Mouse (Mus musculus): ENCODE data around the gene Olfr685. TPM values are rescaled to one million over a fixed set of nuclear protein-coding genes. Genes with fewer than 3 reads are reported as not detected.

The Olfr685 gene
- total RNA-seq (2015) = not detected in 2 replicates
- total RNA-seq (2017) = not detected in 2 replicates

DNA sequence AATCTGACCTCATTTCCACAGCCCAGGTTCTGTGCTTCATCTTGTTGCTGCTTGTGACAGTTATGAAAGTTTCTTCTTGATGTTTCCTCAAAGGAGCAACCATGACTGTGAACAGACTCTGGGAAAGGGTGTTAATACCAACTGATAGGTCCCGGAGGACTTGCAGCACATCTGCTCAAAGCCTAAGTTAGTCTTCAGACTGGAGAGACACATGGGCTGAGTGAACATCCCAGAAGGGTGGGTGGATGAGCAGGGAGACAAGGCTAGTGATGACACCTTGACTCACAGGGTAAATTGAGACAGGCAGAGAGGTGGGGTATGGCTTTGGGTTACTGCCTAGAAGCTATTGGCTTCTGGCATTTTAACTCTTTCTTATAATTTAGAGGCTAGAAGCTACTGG, at the start of gene Olfr685:
Gene Olfr685 (minus strand): TSS at position 101 of the 400 bp plus-strand sequence.
- no peak for ATAC-seq (ENCODE audit: poor library complexity, severe bottlenecking)

DNA sequence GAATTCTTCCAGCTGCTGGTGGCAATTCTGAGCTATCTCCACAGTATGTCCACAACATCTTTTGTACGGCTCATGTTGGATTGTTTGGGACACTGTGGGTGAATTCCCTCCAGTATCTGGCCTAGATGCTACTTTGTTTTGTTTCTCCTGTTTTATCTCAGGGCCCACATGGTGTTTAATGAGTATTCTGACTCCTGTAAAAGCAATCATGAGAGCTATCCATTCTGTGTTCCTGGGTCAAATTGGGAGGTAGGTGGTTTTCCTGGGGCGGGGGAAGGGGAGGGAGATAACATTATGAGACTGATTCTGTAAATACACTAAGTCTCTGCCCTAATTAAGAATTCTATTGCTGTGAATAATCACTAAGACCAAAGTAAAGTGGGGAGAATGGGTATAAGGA, 43.6 kb upstream of the Olfr685 start:
- no peak for ATAC-seq (ENCODE audit: poor library complexity, severe bottlenecking)

DNA sequence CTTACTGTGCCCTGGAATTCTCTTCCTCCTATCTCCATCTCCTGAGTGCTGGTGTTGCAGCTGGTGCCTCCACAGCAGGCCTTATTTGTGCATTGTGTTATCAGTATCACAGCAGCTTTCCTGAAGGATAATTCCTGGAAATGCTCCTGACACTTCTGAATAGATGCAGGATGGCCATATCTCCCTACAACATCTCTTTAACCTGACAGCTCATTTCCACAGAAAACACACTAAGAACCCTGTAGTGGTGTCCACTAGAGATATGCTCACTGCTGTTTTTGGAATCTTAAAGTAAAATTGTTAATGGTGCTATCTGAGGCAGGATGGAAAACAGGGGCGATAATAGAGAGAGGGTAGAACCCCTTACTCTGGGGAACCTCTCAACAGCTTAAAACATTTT, 42.3 kb upstream of the Olfr685 start:
- ATAC-seq (ENCODE audit: poor library complexity, severe bottlenecking) = no peak

- no peak for ATAC-seq (ENCODE audit: poor library complexity, severe bottlenecking)
These were observed 40.9 kb upstream of the Olfr685 start for GRCm38 (mm10) chr7:105226703-105227102.

- no peak for ATAC-seq (ENCODE audit: poor library complexity, severe bottlenecking)
These were observed 40.3 kb upstream of the Olfr685 start for GRCm38 (mm10) chr7:105226072-105226471.

- ATAC-seq (ENCODE audit: poor library complexity, severe bottlenecking) = no peak
These were observed 32.5 kb upstream of the Olfr685 start for GRCm38 (mm10) chr7:105218281-105218680.

- no peak for ATAC-seq (ENCODE audit: poor library complexity, severe bottlenecking)
These were observed 28.9 kb upstream of the Olfr685 start for GRCm38 (mm10) chr7:105214761-105215160.

DNA sequence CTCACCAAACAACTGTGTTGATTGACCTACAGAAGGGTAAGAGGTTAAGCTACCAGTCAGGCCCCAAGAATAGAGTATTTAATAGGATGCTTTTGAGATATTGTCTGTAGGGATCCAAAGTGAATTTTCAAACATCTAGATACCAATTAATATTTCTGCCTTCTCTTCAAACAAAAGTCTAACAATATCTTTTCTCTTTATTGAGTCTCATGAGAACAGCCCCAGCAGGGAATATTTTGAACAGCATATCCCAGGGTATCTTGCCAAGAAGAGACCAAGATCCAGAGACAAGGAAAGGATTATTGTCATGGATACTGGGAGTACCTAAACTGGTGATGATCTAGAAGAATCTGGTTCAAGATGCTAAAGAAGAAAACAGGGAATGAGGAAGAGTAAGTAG, 21.6 kb upstream of the Olfr685 start, which contains the start of gene Olfr686:
Gene Olfr686 (minus strand): TSS at position 101 of the 400 bp plus-strand sequence.
- ATAC-seq (ENCODE audit: poor library complexity, severe bottlenecking) = no peak

- ATAC-seq (ENCODE audit: poor library complexity, severe bottlenecking) = no peak
These were observed 15.0 kb downstream of the Olfr685 start for GRCm38 (mm10) chr7:105170773-105171172.

DNA sequence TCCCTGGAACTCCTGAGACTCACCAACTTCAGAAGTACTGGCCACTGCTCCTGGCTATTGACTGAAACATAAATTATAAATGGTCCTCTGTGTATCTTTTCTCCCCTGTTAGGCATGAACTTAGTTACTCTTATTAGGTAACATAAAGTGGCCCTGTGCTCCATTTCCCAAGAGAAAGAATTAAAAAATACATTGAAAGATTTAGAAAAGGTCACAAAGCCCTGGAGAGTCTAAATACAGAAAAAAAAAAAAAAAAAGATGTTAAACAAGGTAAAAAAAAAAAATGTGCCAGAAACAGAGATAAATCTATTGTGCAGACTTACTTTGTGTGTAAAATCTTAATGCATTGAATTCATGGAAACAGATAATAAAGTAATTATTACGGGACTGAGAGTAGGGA, 22.3 kb downstream of the Olfr685 start, which contains the start of gene Olfr684:
Gene Olfr684 (minus strand): TSS at position 101 of the 400 bp plus-strand sequence.
- no peak for ATAC-seq (ENCODE audit: poor library complexity, severe bottlenecking)

DNA sequence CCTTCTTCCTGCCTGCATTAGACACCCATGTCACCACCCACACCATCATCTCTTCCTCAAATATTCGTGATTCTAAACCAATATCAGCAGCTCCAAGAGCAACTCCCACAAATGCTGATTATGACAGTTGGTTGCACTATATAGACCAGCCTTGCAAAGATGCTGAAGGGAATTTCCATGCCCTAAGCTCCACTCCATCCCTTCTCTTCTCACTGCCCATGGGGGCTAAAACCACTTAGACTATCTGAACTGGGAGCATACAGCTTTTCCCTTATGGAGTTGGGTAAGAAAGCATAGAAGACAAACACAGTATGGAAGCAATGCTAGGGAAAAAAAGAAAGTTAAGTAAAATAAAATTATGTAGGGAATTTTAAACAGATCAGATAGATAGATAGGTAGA, 38.9 kb downstream of the Olfr685 start, which contains the start of gene Olfr683:
Gene Olfr683 (minus strand): TSS at position 101 of the 400 bp plus-strand sequence.
- no peak for ATAC-seq (ENCODE audit: poor library complexity, severe bottlenecking)

- ATAC-seq (ENCODE audit: poor library complexity, severe bottlenecking) = no peak
These were observed 44.5 kb downstream of the Olfr685 start for GRCm38 (mm10) chr7:105141275-105141674.

Other genes starting within 250 kb of the Olfr685 start
- gene Olfr670, start 223.4 kb downstream of the Olfr685 start, total RNA-seq (2015) = not detected in 2 replicates
- not detected in 2 replicates for gene Olfr670, start 223.4 kb downstream of the Olfr685 start, total RNA-seq (2017)
- not detected in 2 replicates for gene Olfr671, start 206.9 kb downstream of the Olfr685 start, total RNA-seq (2015)
- gene Olfr671, start 206.9 kb downstream of the Olfr685 start, total RNA-seq (2017) = not detected in 2 replicates
- not detected in 2 replicates for gene Olfr672, start 184.0 kb downstream of the Olfr685 start, total RNA-seq (2015)
- not detected in 2 replicates for gene Olfr672, start 184.0 kb downstream of the Olfr685 start, total RNA-seq (2017)
- not detected in 2 replicates for gene Olfr675, start 157.6 kb downstream of the Olfr685 start, total RNA-seq (2015)
- gene Olfr675, start 157.6 kb downstream of the Olfr685 start, total RNA-seq (2017) = not detected in 2 replicates
- not detected in 2 replicates for gene Olfr676, start 153.3 kb downstream of the Olfr685 start, total RNA-seq (2015)
- not detected in 2 replicates for gene Olfr676, start 153.3 kb downstream of the Olfr685 start, total RNA-seq (2017)
- gene Olfr677, start 134.6 kb downstream of the Olfr685 start, total RNA-seq (2015) = not detected in 2 replicates
- gene Olfr677, start 134.6 kb downstream of the Olfr685 start, total RNA-seq (2017) = not detected in 2 replicates
- not detected in 2 replicates for gene Olfr678, start 121.5 kb downstream of the Olfr685 start, total RNA-seq (2015)
- not detected in 2 replicates for gene Olfr678, start 121.5 kb downstream of the Olfr685 start, total RNA-seq (2017)
- not detected in 2 replicates for gene Olfr679, start 104.8 kb downstream of the Olfr685 start, total RNA-seq (2015)
- gene Olfr679, start 104.8 kb downstream of the Olfr685 start, total RNA-seq (2017) = not detected in 2 replicates
- not detected in 2 replicates for gene Olfr680-ps1, start 93.2 kb downstream of the Olfr685 start, total RNA-seq (2015)
- gene Olfr680-ps1, start 93.2 kb downstream of the Olfr685 start, total RNA-seq (2017) = not detected in 2 replicates
- not detected in 2 replicates for gene Olfr681, start 69.2 kb downstream of the Olfr685 start, total RNA-seq (2015)
- gene Olfr681, start 69.2 kb downstream of the Olfr685 start, total RNA-seq (2017) = not detected in 2 replicates
- not detected in 2 replicates for gene Olfr683, start 39.0 kb downstream of the Olfr685 start, total RNA-seq (2015)
- gene Olfr683, start 39.0 kb downstream of the Olfr685 start, total RNA-seq (2017) = not detected in 2 replicates
- not detected in 2 replicates for gene Olfr684, start 22.4 kb downstream of the Olfr685 start, total RNA-seq (2015)
- gene Olfr684, start 22.4 kb downstream of the Olfr685 start, total RNA-seq (2017) = not detected in 2 replicates
- gene Olfr686, start 21.5 kb upstream of the Olfr685 start, total RNA-seq (2015) = not detected in 2 replicates
- not detected in 2 replicates for gene Olfr686, start 21.5 kb upstream of the Olfr685 start, total RNA-seq (2017)
- gene Olfr688, start 102.1 kb upstream of the Olfr685 start, total RNA-seq (2015) = not detected in 2 replicates
- gene Olfr688, start 102.1 kb upstream of the Olfr685 start, total RNA-seq (2017) = not detected in 2 replicates
- not detected in 2 replicates for gene Olfr689, start 125.2 kb upstream of the Olfr685 start, total RNA-seq (2015)
- gene Olfr689, start 125.2 kb upstream of the Olfr685 start, total RNA-seq (2017) = not detected in 2 replicates
- not detected in 2 replicates for gene Olfr690, start 148.1 kb upstream of the Olfr685 start, total RNA-seq (2015)
- not detected in 2 replicates for gene Olfr690, start 148.1 kb upstream of the Olfr685 start, total RNA-seq (2017)
- not detected in 2 replicates for gene Olfr691, start 156.3 kb upstream of the Olfr685 start, total RNA-seq (2015)
- not detected in 2 replicates for gene Olfr691, start 156.3 kb upstream of the Olfr685 start, total RNA-seq (2017)
- gene Olfr692, start 182.2 kb upstream of the Olfr685 start, total RNA-seq (2015) = not detected in 2 replicates
- not detected in 2 replicates for gene Olfr692, start 182.2 kb upstream of the Olfr685 start, total RNA-seq (2017)
- gene Gm5901, start 189.0 kb upstream of the Olfr685 start, total RNA-seq (2015) = 0.20 TPM in 1 of 2 replicates, not detected in the other
- 0.73 TPM in 1 of 2 replicates, not detected in the other for gene Gm5901, start 189.0 kb upstream of the Olfr685 start, total RNA-seq (2017)
- 36.2 and 39.6 TPM in 2 replicates for gene Fam160a2, start 214.0 kb upstream of the Olfr685 start, total RNA-seq (2015)
- 23.9 and 26.1 TPM in 2 replicates for gene Fam160a2, start 214.0 kb upstream of the Olfr685 start, total RNA-seq (2017)
- gene Cnga4, start 218.6 kb upstream of the Olfr685 start, total RNA-seq (2015) = 0.25 TPM in 1 of 2 replicates, not detected in the other
- gene Cnga4, start 218.6 kb upstream of the Olfr685 start, total RNA-seq (2017) = not detected in 2 replicates
- not detected in 2 replicates for gene Cckbr, start 239.7 kb upstream of the Olfr685 start, total RNA-seq (2015)
- gene Cckbr, start 239.7 kb upstream of the Olfr685 start, total RNA-seq (2017) = not detected in 2 replicates